Mouse (Mus musculus) spleen, adult 2 months (tissue): ENCODE data around the gene Upf3b. TPM values are rescaled to one million over a fixed set of nuclear protein-coding genes. Genes with fewer than 3 reads are reported as not detected.
"Not testable (repeated sequence)": the region's sequence is repeated elsewhere in the genome, so short reads cannot be mapped to it uniquely, and the experiment has no call there.

Source experiments
- DNase-seq, 2 experiments: peaks; one replicate each; pipeline versions ENCODE4 v3.0.0 to v3.0.0-alpha.2; 2012 to 2021; ENCODE audit warnings: low spot score in 2 of 2, low read depth in 1 of 2
- H3K27ac ChIP-seq: fragments of 200-500 bp; 2 replicates; pipeline ENCODE4 v1.5.1; 2012; ENCODE audit warnings: low read length, inconsistent platforms; ENCODE audit not compliant: insufficient read depth
- H3K27me3 ChIP-seq: fragments of 200-500 bp; 2 replicates; pipeline ENCODE4 v1.6.1; 2012; ENCODE audit warnings: mild to moderate bottlenecking, moderate library complexity, low read length, inconsistent platforms; ENCODE audit not compliant: control insufficient read depth, insufficient read depth
- H3K36me3 ChIP-seq: fragments of 200-500 bp; 2 replicates; pipeline ENCODE4 v1.6.1; 2012; ENCODE audit warnings: mild to moderate bottlenecking, low read length, inconsistent platforms; ENCODE audit not compliant: control insufficient read depth, insufficient read depth
- H3K4me1 ChIP-seq: fragments of 200-500 bp; 2 replicates; pipeline ENCODE4 v1.6.1; 2011; ENCODE audit warnings: inconsistent platforms; ENCODE audit not compliant: control insufficient read depth, insufficient read depth, insufficient read length
- H3K4me3 ChIP-seq: fragments of 200-500 bp; 2 replicates; pipeline ENCODE4 v1.5.1; 2011; ENCODE audit warnings: mild to moderate bottlenecking, inconsistent platforms; ENCODE audit not compliant: insufficient read depth, insufficient read length; ENCODE audit errors: extremely low read depth
- CTCF ChIP-seq: fragments of 200-500 bp; IDR thresholded peaks from 2 replicates; pipeline ENCODE4 v1.5.1; 2011; ENCODE audit warnings: mild to moderate bottlenecking, inconsistent platforms; ENCODE audit not compliant: insufficient read depth, insufficient read length, insufficient replicate concordance; ENCODE audit errors: extremely low read depth
- POLR2A ChIP-seq: fragments of 200-500 bp; IDR thresholded peaks from 2 replicates; pipeline ENCODE4 v1.6.1; 2011; ENCODE audit warnings: low read depth, low read length, inconsistent platforms
- WGBS: fragments of 180-500 bp; shearing (Covaris S2); methylation state at CpG from one replicate; pipeline ENCODE4 v1.1.7; 2018; 5-methylcytosine and 5-hydroxymethylcytosine counted together
- polyA plus RNA-seq: library from polyadenylated mRNA; depleted of rRNA; stranded (reverse); fragments of >200 nt; gene quantifications from 2 replicates; pipeline ENCODE4 v1.2.3, GENCODE M21; 2012

Upf3b gene
- polyA plus RNA-seq, 1 experiment: 2.7 TPM

- no peak for DNase-seq
- TF ChIP-seq CTCF (no peak), POLR2A (no peak)
- Histone ChIP-seq H3K27ac (no peak overlapping the region), H3K27me3 (no peaks in the 10 kb centered on the region), H3K4me1 (no peaks in the 10 kb centered on the region; the same call in 1 of the 2 replicates), H3K4me3 (no peak overlapping the region), H3K36me3 (peaks cover 6% of the 10 kb centered on the region)
- 56% methylated on average over 6 of the region's 6 CpGs for WGBS
Observed at GRCm38 (mm10) chrX:37081194-37081593, 28.9 kb downstream of the Upf3b start.

- not testable (repeated sequence) for H3K4me1 ChIP-seq, H3K36me3 ChIP-seq, H3K27ac ChIP-seq, H3K27me3 ChIP-seq, H3K4me3 ChIP-seq, DNase-seq
- WGBS: 79% methylated on average over 4 of the region's 4 CpGs
Observed at GRCm38 (mm10) chrX:37080345-37080744, 29.8 kb downstream of the Upf3b start.

GRCm38 (mm10) chrX:37076651-37077050 lies 33.5 kb downstream of the Upf3b start:
- 82% methylated on average over 8 of the region's 8 CpGs for WGBS
- Histone ChIP-seq H3K36me3 (peaks cover 2% of the 10 kb centered on the region; the same call in 1 of the 2 replicates), H3K4me1 (no peaks in the 10 kb centered on the region), H3K4me3 (no peak overlapping the region), H3K27me3 (no peaks in the 10 kb centered on the region), H3K27ac (no peak overlapping the region)
- TF ChIP-seq CTCF (no peak), POLR2A (no peak)
- DNase-seq: no peak

GRCm38 (mm10) chrX:37074262-37074892 lies 35.7 kb downstream of the Upf3b start:
- peak in 1 of 2 experiments; percentile 46 for DNase-seq
- Histone ChIP-seq H3K4me1 (no peaks in the 10 kb centered on the region), H3K36me3 (no peaks in the 10 kb centered on the region), H3K27me3 (no peaks in the 10 kb centered on the region), H3K27ac (no peak overlapping the region), H3K4me3 (no peak overlapping the region)
- TF ChIP-seq POLR2A (no peak), CTCF (peak; percentile 70; the same call in 1 of the 2 replicates)
- 37% methylated on average over 9 of the region's 9 CpGs for WGBS

DNA sequence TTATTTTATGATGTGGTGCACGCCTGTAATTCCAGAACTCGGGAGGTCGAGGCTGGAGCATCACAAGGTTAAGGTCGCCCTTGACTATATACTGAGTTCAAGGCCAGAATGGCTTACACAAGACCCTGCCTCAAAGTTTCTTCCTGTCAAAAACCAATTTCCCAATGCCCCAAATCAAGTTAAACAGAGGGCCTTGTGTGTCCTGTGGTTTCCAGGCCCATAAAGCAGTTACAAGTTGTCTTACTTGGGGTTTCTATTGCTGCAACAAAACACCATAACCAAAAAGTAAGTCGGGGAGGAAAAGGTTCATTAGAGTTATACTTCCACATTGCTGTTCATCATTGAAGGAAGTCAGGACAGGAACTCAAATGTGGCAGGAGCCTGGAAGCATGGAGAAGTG lies 41.4 kb downstream of the Upf3b start:
- WGBS: 82% methylated on average over 5 of the region's 5 CpGs
- no peaks in the 10 kb centered on the region for H3K4me1 ChIP-seq
- H3K27ac ChIP-seq: no peak overlapping the region
- TF ChIP-seq CTCF: no peak
- no peak for TF ChIP-seq POLR2A
- DNase-seq: no peak
- H3K36me3 ChIP-seq: no peaks in the 10 kb centered on the region
- no peaks in the 10 kb centered on the region for H3K27me3 ChIP-seq
- no peak overlapping the region for H3K4me3 ChIP-seq

DNA sequence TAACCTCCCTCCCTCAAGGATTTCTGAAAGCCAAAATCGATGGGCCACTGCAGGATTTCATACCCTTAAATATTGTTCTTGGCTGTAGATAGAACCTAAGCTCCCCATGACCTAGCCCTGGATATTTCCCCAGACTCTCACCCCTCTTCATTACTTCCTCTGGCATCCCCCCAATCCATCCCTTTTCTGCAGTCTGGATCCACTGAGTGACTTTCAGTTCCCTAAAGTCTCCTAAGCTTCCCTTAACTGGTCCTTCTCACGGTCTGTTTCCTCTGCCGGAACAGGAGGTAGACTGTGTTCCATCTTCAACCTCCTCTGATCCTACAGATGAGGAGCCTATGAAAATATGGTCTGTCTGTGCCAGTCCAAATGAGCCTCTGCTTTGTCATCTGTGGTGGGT lies 42.8 kb downstream of the Upf3b start:
- Histone ChIP-seq H3K4me1 (no peaks in the 10 kb centered on the region), H3K27ac (no peak overlapping the region), H3K4me3 (no peak overlapping the region), H3K27me3 (no peaks in the 10 kb centered on the region), H3K36me3 (no peaks in the 10 kb centered on the region)
- no peak for DNase-seq
- TF ChIP-seq POLR2A: no peak
- 68% methylated on average over 3 of the region's 3 CpGs for WGBS

GRCm38 (mm10) chrX:37063902-37064301 lies 46.2 kb downstream of the Upf3b start:
- TF ChIP-seq POLR2A: no peak
- no peak for TF ChIP-seq CTCF
- Histone ChIP-seq H3K4me1 (no peaks in the 10 kb centered on the region), H3K4me3 (no peak overlapping the region), H3K27me3 (no peaks in the 10 kb centered on the region), H3K36me3 (no peaks in the 10 kb centered on the region), H3K27ac (no peak overlapping the region)
- 73% methylated on average over 9 of the region's 9 CpGs for WGBS
- DNase-seq: no peak
